Mouse (Mus musculus) retina, embryonic 14.5 days (tissue): Measurements from ENCODE around the gene Cyb5d1.

Experiments
- DNase-seq: peaks from one replicate; pipeline ENCODE4 v3.0.0-alpha.2; 2015; ENCODE audit warnings: low spot score

The Cyb5d1 gene

DNA sequence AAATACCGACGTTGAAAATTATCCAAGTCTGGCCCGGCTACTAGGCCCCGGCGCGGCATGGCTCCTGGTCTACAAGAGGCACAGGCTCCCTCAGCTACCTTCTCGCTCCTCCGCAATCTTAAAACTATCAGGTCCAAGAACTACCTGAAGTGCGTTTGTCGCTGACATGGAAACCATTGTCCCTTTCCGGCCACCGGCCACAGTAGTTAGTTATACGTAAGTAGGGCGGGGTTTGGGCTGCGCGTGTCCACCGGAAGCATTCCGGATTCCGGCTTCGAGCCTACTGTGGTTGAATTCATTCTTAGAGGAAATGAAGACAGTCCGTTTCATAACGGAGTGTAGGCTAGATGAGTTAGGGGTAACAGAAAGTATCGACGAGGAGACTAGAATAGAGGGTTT is at the start of gene Cyb5d1, which contains the start of gene Naa38:
TSS of gene Cyb5d1 (minus strand) at position 397 of the 399 bp plus-strand sequence.
TSS of gene Naa38 (plus strand) at position 253 of the 399 bp plus-strand sequence.
- peak; percentile 91 for DNase-seq

DNA sequence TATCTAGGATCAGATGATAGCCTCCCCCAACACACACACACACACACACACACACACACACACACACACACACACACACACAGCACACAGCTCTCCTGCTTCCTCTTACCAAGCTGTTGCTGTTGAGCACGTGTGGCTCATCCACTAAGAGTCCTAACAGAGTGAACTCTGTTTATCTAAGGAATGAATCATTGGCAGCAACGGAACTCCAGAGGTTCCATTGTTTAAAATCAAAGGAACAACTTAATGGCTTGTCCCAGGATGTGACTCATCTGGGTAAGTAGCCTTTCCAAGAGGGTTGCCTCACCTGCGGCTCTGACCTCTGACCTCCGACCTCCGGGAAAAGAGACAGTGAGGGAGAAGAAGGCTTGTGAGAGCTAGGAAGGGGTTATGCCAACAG is 47.9 kb upstream of the Cyb5d1 start:
- no peak for DNase-seq

DNA sequence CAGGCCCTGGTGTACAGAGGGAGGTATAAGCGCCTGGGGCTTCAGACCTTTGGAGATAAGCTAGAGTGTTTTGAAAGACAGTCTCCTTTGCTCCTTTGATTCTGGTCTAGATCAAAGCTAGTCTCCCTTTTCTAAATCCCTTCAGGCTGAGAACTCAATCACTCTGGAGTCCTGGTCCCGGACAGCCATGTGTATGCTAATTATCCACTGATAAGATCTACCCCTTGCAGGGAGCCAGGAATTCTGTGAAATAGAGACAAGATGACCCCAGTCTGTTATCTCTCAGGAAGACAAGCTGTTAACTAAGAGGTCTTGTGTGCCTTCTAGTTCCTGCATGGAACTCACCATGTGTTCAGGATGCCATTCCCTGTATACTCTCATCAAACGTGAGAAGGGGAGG is 41.9 kb upstream of the Cyb5d1 start:
- no peak for DNase-seq

DNA sequence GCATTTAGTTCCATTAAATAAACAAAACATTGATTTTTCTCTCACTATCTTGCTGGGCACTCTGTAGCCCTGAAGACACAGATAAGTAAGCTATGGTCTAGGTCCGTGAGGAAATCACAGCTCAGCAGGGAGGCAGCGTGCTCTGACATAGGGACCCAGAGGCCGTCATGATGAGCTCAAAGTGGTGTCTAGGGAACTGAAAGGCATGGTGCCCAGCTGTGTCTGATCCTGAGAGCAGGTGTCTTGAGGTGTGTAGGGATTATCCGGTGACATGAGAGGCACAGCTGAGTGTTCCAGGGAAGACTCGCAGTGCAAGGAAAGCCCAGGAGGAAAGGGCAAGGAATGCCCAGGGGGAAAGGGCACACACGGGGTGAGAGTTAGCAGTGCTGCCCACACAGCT is 37.8 kb upstream of the Cyb5d1 start:
- no peak for DNase-seq

DNA sequence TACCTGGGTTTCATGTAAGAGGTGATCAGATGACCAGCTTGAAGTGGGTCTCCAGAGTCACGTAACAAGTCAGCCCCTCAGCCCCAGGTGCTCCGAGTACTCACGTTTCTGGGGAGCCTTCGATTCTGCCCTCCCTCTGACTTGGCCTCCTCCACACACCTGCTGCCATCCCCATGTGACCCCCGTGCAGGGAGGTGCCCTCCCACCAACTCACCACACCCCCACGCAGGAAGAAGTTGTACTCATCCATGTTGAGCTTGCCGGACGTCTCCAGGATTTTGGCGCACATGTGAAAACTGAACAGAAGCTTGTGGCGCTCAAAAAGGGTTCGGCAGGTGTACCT is 37.2 kb upstream of the Cyb5d1 start:
- no peak for DNase-seq

DNA sequence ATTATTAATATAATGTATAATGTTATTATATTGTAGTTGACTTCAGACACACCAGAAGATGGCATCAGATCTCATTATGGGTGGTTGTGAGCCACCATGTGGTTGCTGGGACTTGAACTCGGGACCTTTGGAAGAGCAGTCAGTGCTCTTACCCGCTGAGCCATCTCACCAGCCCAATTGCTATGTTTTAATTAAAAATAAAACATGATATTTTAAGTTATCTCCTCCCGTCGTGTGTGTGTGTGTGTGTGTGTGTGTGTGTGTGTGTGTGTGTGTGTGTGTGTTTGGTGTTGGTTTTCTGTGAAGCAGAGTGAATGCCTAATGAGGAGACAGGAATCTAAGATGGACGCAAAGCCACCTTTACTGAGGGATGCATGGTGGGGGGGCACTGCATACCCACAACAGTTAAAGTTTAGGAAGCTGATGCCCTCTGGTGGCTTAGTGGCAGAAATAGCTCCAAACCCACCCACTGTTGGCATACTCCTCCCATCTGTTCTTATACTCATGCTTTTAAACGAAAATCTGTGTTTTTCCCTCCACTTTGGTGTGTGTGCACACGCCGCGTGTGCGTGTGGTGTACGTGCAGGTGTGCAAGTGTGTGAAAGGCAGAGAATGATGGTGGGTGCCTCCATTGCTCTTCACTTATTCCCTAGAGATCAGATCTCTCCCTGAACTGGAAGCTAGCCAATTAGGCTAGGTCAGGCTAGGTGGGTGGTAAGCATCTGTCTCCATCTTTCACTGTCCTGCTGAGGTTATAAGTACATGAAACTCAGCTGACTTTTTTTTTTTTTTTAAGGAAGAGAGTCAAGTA is 36.6 kb upstream of the Cyb5d1 start:
- DNase-seq = peak; percentile 92

DNA sequence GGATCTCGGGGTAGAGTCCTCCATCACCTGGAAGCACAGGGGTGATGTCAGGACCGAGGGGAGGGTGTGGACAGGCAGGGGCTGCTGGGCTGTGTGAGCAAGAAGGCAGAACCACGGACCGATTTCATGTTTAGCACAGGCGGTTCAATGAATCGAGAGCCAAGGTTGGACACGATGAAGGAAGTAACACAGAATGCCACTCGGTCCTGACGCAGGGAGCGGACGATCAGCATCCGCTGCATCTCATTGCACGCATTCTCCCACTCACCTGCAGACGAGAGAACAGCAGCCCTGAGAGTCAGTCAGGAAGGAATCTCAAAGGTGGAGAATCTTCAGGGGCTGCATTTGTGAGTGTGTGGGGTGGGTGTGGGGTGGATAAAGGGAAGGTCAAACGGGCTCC is 35.2 kb upstream of the Cyb5d1 start:
- DNase-seq = no peak

DNA sequence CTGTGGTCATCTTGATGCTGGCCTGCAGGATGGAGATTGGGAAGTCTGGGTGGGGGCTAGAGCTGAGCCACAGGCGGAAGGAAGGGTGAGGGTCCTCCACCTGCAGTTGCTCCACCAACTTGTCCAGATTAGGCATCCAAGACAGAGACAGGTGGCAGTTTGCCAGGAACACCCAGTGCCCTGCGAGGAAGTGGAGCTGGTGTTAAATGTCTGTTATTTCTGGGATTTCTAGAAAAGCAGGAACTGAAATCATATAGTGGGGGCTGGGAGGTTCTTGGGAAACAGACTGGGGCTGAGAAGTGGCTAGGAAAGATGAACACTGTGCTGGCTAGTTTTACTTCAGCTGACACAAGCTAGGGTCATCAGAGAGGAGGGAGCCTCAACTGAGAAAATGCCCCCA is 33.9 kb upstream of the Cyb5d1 start:
- no peak for DNase-seq

DNA sequence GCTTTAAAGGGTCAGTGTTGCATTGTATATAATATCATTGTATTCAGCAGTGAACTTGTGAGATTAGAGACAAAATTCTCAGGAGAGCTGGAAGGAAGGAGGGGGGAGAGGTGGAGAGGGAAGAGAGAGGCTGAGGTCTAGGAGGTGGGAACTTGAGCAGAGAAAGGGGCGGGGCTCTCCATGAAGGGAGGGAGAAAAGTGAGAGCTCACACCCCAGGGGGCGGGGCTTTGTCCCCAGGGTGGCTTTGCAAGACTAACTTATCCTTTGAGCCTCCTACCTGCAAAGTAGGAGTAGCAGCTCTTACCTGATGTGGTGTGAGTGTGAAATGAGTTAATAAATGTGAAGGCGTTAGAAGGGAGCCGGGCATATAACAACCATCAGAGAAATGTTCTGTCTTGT is 33.3 kb upstream of the Cyb5d1 start:
- DNase-seq = no peak

DNA sequence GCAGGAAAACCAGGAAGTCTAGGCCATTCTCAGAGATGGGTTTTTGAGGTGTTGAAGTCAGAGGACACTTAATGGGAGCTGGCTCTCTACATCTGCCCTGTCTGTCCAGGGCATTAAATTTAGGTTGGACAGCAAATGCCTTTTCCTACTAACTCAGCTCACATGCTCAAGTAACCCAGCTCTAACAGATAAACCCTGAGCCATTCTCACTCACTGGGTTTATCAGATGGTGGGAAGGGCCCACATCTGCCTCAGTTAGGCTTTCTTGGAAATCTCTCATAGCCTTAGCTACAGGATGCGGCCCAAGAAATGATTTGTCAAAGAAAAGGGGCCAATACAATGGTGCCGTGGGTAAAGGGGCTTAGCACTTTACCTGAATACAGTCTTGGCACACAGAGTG is 30.8 kb upstream of the Cyb5d1 start:
- DNase-seq = no peak

DNA sequence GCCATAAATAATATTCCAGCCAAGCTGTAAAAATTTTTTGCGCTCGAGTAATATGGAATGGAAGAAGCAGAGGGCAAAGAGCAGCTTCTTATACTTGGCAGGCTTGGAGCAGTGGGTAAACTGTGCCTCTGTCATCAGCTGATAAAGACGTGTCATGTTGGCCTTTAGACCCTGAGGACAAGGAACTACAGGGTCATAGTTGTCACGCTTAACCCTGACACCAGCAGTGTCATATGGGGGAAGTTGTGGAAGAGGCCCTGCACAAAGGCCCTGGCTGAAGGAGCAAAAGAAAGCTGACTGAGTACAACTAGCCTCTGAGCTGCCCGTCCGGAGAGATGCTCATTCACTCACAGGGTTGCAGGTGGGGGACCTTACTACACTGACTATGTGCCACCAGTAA is 28.5 kb upstream of the Cyb5d1 start:
- DNase-seq = no peak

DNA sequence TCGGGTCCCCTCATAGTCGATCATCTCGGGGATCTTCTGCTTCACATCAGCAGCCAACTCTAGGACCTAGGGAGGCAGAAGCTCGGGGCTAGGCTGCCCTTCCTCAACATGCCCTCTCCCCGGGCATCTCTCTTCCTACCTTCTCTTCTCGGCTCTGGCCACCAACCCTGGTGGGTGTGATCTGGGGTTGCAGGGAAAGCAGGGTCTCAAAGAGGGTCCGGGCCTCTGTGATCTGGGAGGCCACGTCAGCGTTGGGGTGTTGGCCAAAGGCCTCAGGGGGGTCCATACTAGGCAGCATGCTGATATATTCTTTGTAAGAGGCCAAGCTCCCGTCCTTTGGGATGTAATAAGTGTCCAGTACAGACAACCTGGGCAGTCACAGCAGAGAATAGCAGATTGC is 27.4 kb upstream of the Cyb5d1 start:
- no peak for DNase-seq

DNA sequence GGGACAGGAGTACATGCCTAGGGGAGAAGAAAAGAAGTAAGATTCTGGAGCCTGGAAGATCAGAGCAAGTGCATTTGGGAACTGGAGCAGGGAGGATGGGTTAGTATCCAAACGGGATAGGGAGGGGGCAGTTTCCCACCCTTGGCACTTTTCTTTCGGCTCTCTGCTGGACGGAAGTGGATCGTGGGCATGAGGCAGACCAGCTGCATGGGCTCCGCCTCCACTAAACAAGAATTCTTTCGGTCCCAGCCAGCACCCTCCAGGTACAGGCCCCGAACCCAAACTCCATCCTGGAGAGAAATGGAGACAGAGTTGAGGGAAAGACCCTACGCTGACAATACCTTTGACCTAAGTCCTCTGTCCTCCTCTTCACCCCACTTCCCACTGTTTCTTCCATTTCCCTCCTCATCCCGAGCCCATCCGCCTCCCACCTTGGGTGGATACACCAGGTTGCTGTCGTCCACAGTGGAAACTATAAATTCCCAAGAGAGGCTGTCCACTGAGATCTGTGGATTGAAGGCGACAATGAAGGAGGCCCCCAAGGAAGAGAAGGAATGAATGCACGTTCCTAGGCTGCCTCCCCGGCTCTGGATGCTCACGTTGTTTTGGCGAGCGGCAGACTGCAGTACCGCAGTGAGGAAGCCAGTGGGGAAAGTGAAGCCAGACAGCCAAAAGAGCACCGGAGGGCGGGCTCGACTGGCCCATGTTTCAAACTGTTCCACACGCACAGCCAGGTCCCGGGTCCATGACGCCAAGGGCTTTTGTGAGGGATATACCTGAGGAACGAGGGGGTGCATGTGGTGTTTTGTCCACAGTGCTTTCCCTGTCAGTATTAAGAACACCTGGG is 25.9 kb upstream of the Cyb5d1 start:
- DNase-seq = no peak

DNA sequence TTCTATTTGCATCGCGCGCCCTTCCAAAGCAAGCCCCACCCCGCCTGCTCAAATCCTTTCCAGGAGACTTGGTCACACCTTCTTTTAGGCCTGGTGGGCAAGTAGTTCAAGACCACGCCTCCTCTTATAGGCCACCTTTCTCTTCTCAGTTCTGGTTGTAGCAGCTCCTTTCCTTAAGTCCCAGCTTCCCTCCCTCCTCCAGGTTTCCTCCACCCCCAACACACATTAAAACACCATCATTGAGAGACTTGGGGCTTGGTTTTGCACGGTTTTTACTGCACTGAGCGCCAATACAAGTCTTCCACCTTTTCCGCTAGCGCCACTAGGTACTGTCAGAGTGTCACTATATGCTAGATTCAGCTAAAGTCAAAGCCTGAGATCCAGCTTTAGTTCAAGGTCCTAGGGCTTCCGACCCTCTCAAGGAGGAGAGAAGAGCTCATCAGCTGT is 25.1 kb upstream of the Cyb5d1 start:
- DNase-seq = no peak

DNA sequence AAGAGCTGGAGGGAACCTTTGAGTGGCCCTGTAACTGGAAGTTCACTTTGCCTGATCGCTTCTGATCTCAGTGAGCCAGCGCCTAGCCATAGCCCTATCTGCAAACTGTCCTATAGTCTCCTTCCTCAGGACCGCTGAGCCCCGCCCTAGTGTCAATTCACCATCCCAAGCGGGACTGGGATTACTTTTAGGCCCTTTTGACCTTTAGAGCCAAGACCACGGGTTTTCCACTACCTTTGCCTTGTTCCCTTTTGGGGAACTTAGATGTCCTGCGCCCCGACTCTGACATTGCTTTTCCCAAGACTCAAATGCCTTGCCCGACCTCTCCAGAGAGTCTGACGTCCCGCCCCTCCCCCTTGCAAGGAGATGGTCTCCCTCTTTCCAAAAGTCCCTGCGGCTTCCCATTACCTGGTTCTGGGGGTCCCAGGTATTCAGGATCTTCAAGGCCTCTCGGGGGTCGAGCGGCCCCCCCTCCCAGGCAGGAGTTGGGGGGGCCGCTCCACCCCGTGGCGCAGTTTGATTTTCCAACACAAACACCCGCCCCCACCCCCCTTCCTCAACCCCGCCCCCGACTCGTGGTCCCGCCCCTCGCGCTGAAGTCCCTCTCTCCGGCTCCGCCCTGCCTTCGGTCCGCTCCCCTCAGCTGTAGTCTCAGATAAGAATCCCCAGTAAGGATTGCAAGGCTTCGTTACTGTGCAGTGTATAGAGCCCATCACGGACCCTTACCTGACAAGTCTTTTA is 24.6 kb upstream of the Cyb5d1 start:
- DNase-seq = peak; percentile 30

DNA sequence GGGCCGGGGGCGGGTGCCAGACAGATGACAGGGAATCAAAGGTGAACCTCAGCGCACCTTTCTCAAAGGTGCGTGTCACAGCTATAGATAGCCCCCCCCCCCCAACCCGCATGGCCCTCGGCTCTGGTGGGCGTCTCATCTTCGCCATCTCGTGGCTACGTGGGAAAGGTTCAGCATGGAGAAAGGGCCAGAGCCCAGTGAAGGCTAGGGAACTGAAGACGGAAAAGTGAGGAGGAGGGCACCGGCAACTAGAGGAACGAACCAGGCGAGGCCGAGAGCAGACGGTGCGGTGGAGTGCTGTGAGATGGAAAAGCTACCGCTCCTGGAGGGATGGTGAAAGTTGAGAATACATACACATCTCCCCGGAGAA is 24.0 kb upstream of the Cyb5d1 start:
- DNase-seq = peak; percentile 61

DNA sequence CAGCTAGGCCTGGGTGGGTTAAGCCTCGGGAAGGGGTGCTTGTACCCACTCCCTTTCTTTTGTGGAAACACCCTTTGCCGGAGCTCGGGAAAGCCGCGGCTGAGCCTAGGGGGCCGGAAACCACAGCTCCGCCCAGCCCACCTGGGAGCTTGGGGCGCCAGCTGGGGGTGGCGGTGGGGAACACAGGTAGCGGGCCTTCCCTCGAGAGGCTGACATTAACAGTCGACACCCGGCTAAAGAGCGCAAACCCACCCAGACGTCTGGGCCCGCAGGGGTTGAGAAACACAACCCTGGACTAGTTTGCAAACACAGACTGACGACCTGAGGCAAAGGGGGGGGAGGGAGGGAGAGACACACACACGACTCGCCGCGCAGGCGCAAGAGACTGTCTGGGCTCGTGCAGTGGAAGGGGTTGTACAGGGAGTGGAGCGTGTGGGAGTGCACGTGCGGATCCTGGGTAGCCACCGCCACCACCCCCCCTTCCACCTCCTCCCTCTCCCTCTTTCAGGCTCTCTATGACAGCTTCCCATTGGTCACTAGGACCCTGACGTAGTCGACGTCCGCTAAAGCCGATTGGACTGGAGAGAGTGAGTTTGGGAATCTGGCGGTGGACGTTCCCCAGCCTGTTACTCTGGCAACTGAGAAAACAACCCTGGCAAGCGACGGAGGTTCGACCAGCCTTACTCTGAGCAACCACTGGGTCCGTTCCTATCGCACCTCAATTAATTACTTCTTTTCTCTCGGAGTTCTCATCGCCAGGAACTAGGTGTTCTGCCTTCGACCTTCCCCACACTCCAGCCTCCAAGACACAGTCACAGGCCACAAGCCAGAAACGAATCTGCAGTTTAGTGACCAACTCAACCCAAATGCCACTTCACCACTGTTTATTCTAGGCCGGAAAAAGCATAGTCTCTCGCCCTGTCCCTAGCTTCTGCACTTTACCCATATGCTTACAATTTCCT is 23.3 kb upstream of the Cyb5d1 start:
- DNase-seq = peak; percentile 94

DNA sequence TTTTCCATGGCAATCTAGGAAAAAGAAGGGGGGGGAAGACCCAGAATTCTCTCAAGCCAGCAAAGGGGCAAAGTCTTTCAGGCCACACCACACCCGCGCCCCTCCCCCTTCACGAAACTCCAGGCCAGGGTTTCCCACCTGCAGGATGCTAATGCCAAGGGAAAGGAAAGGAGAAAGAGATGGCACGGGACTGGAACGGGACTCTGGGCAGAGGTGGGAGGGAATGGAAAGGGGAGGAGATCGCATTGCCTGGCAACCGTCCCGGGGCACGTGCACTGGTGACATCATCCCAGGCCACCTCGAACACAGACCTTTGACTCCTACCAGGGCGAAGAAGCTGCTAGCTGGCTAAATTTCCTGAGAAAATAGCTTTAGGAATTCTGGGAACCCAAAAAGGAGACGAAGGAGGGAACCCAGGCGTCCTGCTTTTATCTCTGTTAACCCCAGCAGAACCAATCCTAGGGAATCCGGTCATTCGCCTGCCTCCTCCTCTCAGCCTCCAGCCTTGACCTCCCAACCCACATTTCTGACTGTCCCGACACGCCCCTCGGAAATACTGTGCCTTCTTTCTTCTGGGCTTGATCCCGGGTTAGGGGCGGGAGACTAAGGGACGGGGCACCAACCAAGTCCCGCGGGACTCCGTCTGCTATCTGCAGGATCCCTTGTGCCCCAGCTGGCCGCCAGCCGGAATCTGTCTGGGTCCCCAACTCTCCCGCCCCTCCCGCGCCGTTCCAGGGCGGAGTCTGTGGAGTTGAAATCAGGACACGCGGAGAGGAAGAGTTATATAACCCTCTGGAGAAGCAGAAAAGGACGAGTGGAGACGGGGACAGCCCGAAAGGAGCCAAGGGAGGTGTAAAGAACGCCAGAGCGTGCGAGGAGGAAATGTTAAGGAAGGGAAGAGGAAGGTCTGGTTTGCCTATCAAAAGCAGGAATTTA is 22.3 kb upstream of the Cyb5d1 start:
- DNase-seq = peak; percentile 94

DNA sequence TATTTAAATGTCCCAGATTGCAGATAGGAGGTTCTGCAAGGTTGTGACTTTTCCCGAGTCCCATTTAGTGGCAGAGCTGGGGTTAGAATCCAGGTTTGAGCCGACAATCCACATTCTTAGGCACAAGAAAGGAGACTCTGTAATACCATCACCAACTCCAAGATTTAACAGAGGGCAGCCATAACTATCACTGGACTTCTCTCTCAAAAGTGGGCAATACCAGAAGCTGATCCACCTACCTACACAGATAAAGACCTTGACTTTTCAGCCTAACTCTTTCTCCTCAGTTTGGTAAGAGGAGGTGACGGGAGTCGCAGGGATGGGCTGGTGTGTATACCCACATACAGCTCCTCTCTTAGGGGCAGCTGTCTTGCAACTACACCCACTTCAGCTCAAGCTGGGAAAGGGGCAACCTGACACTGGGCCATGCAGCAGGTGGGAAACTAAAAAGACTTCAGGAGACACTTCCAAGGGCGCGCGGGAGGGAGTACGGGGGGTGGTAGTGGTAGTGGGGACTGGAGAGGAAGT is 21.6 kb upstream of the Cyb5d1 start:
- DNase-seq = no peak

DNA sequence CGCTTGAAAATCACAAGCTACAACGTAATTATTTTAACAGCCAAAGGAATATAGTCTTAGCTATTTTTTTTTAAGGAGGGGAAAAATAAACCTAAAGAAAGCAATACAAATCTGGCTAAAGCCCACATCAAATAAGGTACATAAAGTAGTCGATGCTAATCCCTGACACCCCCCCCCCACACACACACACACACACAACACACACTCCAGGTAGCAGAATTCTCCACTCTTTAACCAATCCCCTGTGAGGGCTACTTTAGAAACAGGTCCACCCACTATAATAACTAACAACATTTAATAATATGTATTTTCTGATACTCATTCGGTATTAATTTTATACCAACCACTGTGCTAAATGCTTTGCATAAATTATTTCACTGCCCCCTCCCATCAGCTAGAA is 21.1 kb upstream of the Cyb5d1 start:
- DNase-seq = no peak
